Comparison of ENCODE assay signal across 7 mouse cellular contexts in the genomic region with DNA sequence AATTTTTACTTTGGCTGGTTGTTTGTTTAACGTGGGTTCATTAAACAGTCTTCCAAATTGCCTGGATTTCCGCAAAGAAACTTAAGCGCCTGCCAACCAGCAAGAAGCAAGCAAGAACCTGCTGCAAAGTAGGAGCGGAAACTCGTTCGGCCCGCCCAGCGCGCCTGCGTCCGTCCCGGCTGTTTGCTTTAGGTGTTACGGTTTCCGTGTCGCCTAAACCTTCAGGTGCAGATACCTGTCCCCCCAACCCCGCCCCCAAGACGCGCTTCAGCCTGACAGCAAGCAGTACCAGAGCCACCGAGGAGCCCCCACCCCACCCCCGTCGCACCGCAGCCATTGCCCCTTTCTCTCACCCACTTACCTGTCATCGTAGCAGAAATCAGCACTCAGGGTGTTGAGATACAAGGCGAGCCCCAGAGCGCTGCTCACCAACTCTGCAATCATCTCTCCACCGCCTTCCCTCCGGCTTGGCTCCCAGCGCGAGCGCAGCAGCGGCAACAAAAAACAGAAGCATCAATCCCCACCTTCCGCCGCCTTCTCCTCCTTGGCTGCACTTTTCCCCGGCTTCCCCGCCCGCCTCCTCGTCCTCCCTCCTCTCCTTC. TPM values are rescaled to one million over a fixed set of nuclear protein-coding genes. Genes with fewer than 3 reads are reported as not detected.
DNase-seq lines count a peak whose midpoint lies in the region; ATAC-seq and TF ChIP-seq lines count a peak whose summit lies in the region.

No protein-coding gene starts in this region.

- peak overlapping the region; percentile 76 for H3K27ac ChIP-seq in cerebellum, adult 2 months (ENCODE audit: insufficient read depth, low read length)
- H3K27ac ChIP-seq in forebrain, postnatal 0 days (ENCODE audit: low read depth, low read length), result peak overlapping the region; percentile 84
- H3K27ac ChIP-seq in limb, embryonic 14.5 days (replicated peaks; ENCODE audit: low read depth, low read length), result peak overlapping the region; percentile 70
- H3K27ac ChIP-seq in midbrain, embryonic 12.5 days (replicated peaks), result peak overlapping the region; percentile 86
- peak overlapping the region; percentile 36 for H3K27ac ChIP-seq in testis, adult 2 months (ENCODE audit: control insufficient read depth, insufficient read depth, low read depth, low read length)

- peak overlapping the region; percentile 70 for H3K4me3 ChIP-seq in cerebellum, adult 2 months (replicated peaks; ENCODE audit: insufficient read depth, low read depth, low read length)
- peak overlapping the region; percentile 85 for H3K4me3 ChIP-seq in forebrain, postnatal 0 days (ENCODE audit: low read depth, low read length)
- H3K4me3 ChIP-seq in limb, embryonic 14.5 days (replicated peaks; ENCODE audit: low read length), result peak overlapping the region; percentile 52
- H3K4me3 ChIP-seq in midbrain, embryonic 12.5 days, result peak overlapping the region; percentile 72
- H3K4me3 ChIP-seq in testis, adult 2 months (ENCODE audit: control insufficient read depth, low read depth, low read length), result peak overlapping the region; percentile 89

- H3K27me3 ChIP-seq in Patski, result no peaks in the 10 kb centered on the region
- no peaks in the 10 kb centered on the region for H3K27me3 ChIP-seq in cerebellum, adult 2 months (ENCODE audit: control insufficient read depth, insufficient read depth, low read length)
- H3K27me3 ChIP-seq in forebrain, postnatal 0 days (ENCODE audit: insufficient read depth, low read length), result no peaks in the 10 kb centered on the region
- no peaks in the 10 kb centered on the region for H3K27me3 ChIP-seq in limb, embryonic 14.5 days (ENCODE audit: control insufficient read depth, insufficient read depth, low read length)
- peaks cover 14% of the 10 kb centered on the region; the same call in 1 of the 2 replicates for H3K27me3 ChIP-seq in midbrain, embryonic 12.5 days
- H3K27me3 ChIP-seq in testis, adult 2 months (ENCODE audit: control insufficient read depth, insufficient read depth, low read length), result no peaks in the 10 kb centered on the region; the same call in 1 of the 2 replicates

- WGBS in cerebellum, adult 2 months, result 2% methylated on average over 37 of the region's 37 CpGs
- WGBS in forebrain, postnatal 0 days, result 2% methylated on average over 37 of the region's 37 CpGs
- under 1% methylated on average over 37 of the region's 37 CpGs for WGBS in limb, embryonic 14.5 days
- 0% methylated on average over 37 of the region's 37 CpGs for WGBS in midbrain, embryonic 12.5 days

- POLR2A ChIA-PET in Patski (lab: Charles Lee), result no interaction called here

- peak overlapping the region; percentile 69 for H3K9ac ChIP-seq in forebrain, postnatal 0 days
- H3K9ac ChIP-seq in limb, embryonic 14.5 days (ENCODE audit: low read depth, low read length, severe bottlenecking), result peak overlapping the region; percentile 74
- H3K9ac ChIP-seq in midbrain, embryonic 12.5 days (replicated peaks), result peak overlapping the region; percentile 75

- CTCF ChIA-PET in Patski (lab: Charles Lee), result no interaction called here

- DNase-seq in Patski (ENCODE audit: low read depth, low spot score), result no peak
- DNase-seq in cerebellum, adult 2 months, result peak; percentile 72 to 74
- DNase-seq in forebrain, postnatal 0 days, result peak; percentile 72
- DNase-seq in induced T-regulatory cell, adult 2 months (ENCODE audit: low read depth), result peak; percentile 55
- peak; percentile 59 for DNase-seq in limb, embryonic 14.5 days (ENCODE audit: low spot score)

- TF ChIP-seq CTCF in Patski (IDR thresholded peaks at IDR 0.05), result no peak
- no peak for TF ChIP-seq CTCF in cerebellum, adult 2 months (IDR thresholded peaks at IDR 0.05; ENCODE audit: borderline replicate concordance, insufficient read depth, low read depth, low read length)
- no peak for TF ChIP-seq CTCF in forebrain, postnatal 0 days (IDR thresholded peaks at IDR 0.05; ENCODE audit: low read depth)
- no peak for TF ChIP-seq CTCF in testis, adult 2 months (IDR thresholded peaks at IDR 0.05; ENCODE audit: control insufficient read depth, insufficient read depth, insufficient replicate concordance, low read depth, low read length)

- peak; percentile 6 for ATAC-seq in Patski
- ATAC-seq in forebrain, postnatal 0 days, result no peak
- ATAC-seq in limb, embryonic 14.5 days (ENCODE audit: low FRiP score, low read depth), result no peak
- ATAC-seq in midbrain, embryonic 12.5 days (ENCODE audit: low FRiP score, low read depth), result peak; percentile 14

- H3K4me1 ChIP-seq in cerebellum, adult 2 months (ENCODE audit: control insufficient read depth, insufficient read depth, low read length), result peaks cover 23% of the 10 kb centered on the region; the same call in 1 of the 2 replicates
- H3K4me1 ChIP-seq in forebrain, postnatal 0 days (ENCODE audit: insufficient read depth), result peaks cover 5% of the 10 kb centered on the region
- H3K4me1 ChIP-seq in limb, embryonic 14.5 days (ENCODE audit: control insufficient read depth, insufficient read depth, low read length), result peaks cover 24% of the 10 kb centered on the region
- peaks cover 15% of the 10 kb centered on the region for H3K4me1 ChIP-seq in midbrain, embryonic 12.5 days
- H3K4me1 ChIP-seq in testis, adult 2 months (ENCODE audit: control insufficient read depth, insufficient read depth, low read length), result peaks cover 7% of the 10 kb centered on the region; the same call in 1 of the 2 replicates

- H3K9me3 ChIP-seq in forebrain, postnatal 0 days (ENCODE audit: low read length), result no peaks in the 10 kb centered on the region
- H3K9me3 ChIP-seq in limb, embryonic 14.5 days (ENCODE audit: control insufficient read depth, low read length), result no peaks in the 10 kb centered on the region
- H3K9me3 ChIP-seq in midbrain, embryonic 12.5 days, result no peaks in the 10 kb centered on the region

- peak overlapping the region; percentile 60 for H3K4me2 ChIP-seq in forebrain, postnatal 0 days (ENCODE audit: low read depth)
- H3K4me2 ChIP-seq in limb, embryonic 14.5 days (replicated peaks; ENCODE audit: low read depth, low read length, severe bottlenecking), result peak overlapping the region; percentile 78
- peak overlapping the region; percentile 90 for H3K4me2 ChIP-seq in midbrain, embryonic 12.5 days (replicated peaks)

- no peaks in the 10 kb centered on the region for H3K36me3 ChIP-seq in forebrain, postnatal 0 days (ENCODE audit: insufficient read depth)
- no peaks in the 10 kb centered on the region for H3K36me3 ChIP-seq in limb, embryonic 14.5 days (ENCODE audit: control insufficient read depth, insufficient read depth, low read length)
- no peaks in the 10 kb centered on the region for H3K36me3 ChIP-seq in midbrain, embryonic 12.5 days
- H3K36me3 ChIP-seq in testis, adult 2 months (ENCODE audit: control insufficient read depth, insufficient read depth, low read length), result no peaks in the 10 kb centered on the region

- TF ChIP-seq POLR2A in cerebellum, adult 2 months (IDR thresholded peaks at IDR 0.05; ENCODE audit: borderline replicate concordance, insufficient read depth, low read length), result no peak
- no peak for TF ChIP-seq POLR2A in limb, embryonic 14.5 days (IDR thresholded peaks at IDR 0.05; ENCODE audit: borderline replicate concordance, extremely low read depth, insufficient read depth, insufficient read length)
- no peak for TF ChIP-seq POLR2A in testis, adult 2 months (IDR thresholded peaks at IDR 0.05; ENCODE audit: control insufficient read depth, low read depth, low read length)

- in situ Hi-C loops in Patski (cut with MboI; ENCODE audit: low pct_unique_long_range_greater_than_20kb), result loop anchor here (10.0 kb wide), 1 partner anchor 141 kb away; no protein-coding TSS in a partner anchor

RNA-seq across cellular contexts. Expression of a gene that starts 0.8 kb away (rescaled TPM):
- polyA plus RNA-seq in Patski (2021), result 0.77 TPM
- 16.3 and 16.7 TPM in 2 replicates for polyA plus RNA-seq in cerebellum, adult 2 months (2012; rRNA removed)
- total RNA-seq in forebrain, postnatal 0 days (2014; rRNA removed), result 8.5 and 11.1 TPM in 2 replicates
- polyA plus RNA-seq in forebrain, postnatal 0 days (2015; fragmentation: Nextera tagmentation; extraction: Ambion mirVana), result 3.2 and 4.6 TPM in 2 replicates
- polyA plus RNA-seq in limb, embryonic 14.5 days (2012; rRNA removed), result 25.0 and 28.5 TPM in 2 replicates
- 16.5 and 19.4 TPM in 2 replicates for polyA plus RNA-seq in limb, embryonic 14.5 days (2014; fragmentation: Nextera tagmentation; extraction: Ambion mirVana)
- 10.9 and 12.2 TPM in 2 replicates for polyA plus RNA-seq in midbrain, embryonic 12.5 days (2016; fragmentation: Nextera tagmentation; extraction: Ambion mirVana)
- 5.1 and 5.4 TPM in 2 replicates for polyA plus RNA-seq in testis, adult 2 months (2012; rRNA removed)

Comparison
In these comparisons a context has a peak if more than half of its experiments do, and no peak if none do; other contexts are left out.
1. ATAC-seq: peak in Patski (single experiment) and midbrain, embryonic 12.5 days (single experiment); none in forebrain, postnatal 0 days (single experiment) and limb, embryonic 14.5 days (single experiment).
2. H3K27ac ChIP-seq: peak in every context shown above with its lines; median percentile 86 in midbrain, embryonic 12.5 days; 84 in forebrain, postnatal 0 days; 76 in cerebellum, adult 2 months; 70 in limb, embryonic 14.5 days; 36 in testis, adult 2 months.
3. Peak in every context shown above with its lines, with median percentiles within 50 percentile points of each other: H3K4me3 ChIP-seq, H3K4me2 ChIP-seq and H3K9ac ChIP-seq.